Mouse (Mus musculus): Measurements from ENCODE around the gene Cmip.

Cmip gene

DNA sequence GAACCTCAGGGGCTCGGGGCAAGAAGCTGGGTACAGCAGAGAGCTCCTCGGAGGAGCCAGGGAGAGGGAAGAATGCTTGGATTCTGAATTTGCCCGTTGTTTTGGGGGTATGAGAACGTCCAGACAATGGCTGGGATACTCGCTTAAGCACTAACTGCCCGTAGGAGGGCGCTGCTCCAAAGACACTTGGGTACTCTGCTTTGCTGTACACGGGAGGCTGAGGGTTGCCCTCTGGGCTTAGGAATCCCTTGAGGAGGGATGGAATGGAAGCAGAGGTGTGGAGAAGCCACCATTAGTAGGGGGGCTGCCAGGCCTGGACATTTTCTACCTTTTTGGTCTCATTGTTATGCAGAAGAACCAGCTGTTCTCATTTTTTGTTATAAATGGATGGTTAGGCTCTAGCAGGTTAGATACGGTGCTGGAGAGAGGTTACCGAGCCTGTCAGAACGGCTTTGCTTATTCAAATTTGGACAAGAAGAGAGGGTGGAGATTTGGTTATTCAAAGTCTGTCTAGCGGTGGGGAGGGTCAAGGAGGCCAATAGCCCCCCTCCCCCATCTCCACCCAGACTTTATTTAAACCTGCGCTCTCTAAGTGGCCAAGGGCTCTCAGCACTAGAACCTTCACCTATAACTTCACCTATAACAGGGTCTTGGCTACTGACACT, 246.7 kb downstream of the Cmip start:
- no peak for DNase-seq (ENCODE audit: low spot score)

DNA sequence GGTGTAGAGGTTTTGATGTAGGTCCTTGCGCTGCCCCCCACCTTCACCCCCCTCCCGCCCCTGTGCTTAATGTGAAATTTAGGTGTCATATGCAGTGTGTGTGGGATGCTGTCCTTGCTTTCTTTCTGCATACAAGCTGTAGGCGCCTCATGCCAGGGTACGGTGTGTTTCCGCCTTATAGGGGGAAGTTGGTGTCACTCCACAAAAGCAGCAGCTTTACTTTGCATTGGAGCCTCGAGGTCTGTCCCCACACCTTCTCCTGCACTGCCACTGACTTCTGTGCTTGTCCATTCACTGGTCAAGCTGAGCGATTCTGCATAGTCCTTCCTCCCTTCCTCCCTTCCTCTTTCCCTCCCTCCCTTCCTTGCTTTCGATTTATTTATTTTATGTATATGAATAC, 250.8 kb downstream of the Cmip start:
- no peak for DNase-seq (ENCODE audit: low spot score)

All from embryo, embryonic 10 days (tissue).